Mouse (Mus musculus) lung, adult 18-20 months (tissue): ENCODE measurements around the gene Gm340.

Source experiments
- DNase-seq, 2 experiments: peaks; one replicate each; pipeline ENCODE4 v3.0.0; 2022; ENCODE audit warnings: mixed read lengths in 2 of 2

Gene Gm340

GRCm38 (mm10) chr19:41581706-41582420 lies at the start of gene Gm340:
TSS of gene Gm340 (plus strand) at chr19:41582370.
- no peak for DNase-seq

- no peak for DNase-seq
Measured at GRCm38 (mm10) chr19:41534021-41534420, 48.1 kb upstream of the Gm340 start.

DNA sequence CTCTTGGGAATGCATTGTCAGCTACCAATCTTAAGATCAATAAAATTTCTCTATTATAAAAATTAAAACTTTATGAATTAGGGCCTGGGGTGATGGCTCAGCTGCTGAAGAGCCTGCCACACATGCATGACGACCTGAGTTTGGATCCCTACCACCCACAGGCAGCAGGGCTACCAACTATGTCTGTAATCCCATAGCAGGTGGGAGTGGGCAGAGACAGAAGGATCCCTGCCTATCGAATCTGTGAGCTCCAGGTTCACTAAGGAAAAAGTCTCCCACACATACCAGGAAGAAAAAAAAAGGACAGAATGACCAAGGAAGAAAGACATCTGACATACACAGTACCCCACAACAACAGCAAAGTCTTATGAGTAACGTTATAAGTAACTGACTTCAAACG lies 25.2 kb upstream of the Gm340 start:
- no peak for DNase-seq

DNA sequence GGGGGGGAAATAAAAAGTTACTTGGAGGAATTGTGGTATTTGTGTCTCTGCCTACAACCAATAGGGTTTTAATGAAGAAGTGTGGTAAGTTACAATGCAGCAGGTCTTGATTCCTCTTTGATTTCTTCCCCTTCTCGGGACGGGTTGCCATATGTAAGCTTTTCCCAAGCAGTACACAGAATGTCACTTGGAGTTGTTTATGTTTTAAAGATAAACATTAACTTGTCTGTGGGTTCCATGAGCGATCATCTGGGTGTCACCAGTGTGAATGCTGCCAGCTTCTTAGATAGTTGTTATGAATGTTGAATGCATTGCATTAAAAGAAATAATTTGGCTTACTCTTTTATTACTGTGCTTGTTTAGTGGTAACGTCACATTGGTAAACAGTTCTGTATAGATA lies 24.7 kb upstream of the Gm340 start:
- no peak for DNase-seq

DNA sequence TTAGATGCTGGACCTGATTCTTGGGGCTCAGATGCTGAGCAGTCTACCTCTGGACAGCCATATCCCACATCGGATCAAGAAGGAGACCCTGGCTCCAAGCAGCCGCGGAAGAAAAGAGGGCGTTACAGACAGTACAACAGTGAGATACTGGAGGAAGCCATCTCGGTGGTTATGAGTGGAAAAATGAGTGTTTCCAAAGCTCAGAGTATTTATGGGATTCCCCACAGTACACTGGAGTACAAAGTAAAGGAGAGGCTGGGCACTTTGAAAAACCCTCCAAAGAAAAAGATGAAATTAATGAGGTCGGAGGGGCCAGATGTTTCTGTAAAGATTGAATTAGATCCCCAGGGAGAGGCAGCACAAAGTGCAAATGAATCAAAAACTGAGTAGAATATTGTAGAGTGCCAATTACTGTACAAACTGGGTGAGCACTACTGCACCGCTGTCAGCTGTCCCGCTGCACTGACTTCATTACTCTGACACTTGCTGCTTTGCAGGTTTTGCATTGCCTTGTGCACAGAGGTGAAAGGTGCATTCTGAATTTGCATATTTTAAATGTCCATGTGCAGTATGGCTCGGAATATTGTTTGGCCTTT lies 23.2 kb upstream of the Gm340 start:
- no peak for DNase-seq

- no peak for DNase-seq
Measured at GRCm38 (mm10) chr19:41560856-41561255, 21.3 kb upstream of the Gm340 start.

- DNase-seq, result no peak
Measured at GRCm38 (mm10) chr19:41568791-41569190, 13.4 kb upstream of the Gm340 start.

- DNase-seq, result no peak
Measured at GRCm38 (mm10) chr19:41573700-41574099, 8.5 kb upstream of the Gm340 start.

DNA sequence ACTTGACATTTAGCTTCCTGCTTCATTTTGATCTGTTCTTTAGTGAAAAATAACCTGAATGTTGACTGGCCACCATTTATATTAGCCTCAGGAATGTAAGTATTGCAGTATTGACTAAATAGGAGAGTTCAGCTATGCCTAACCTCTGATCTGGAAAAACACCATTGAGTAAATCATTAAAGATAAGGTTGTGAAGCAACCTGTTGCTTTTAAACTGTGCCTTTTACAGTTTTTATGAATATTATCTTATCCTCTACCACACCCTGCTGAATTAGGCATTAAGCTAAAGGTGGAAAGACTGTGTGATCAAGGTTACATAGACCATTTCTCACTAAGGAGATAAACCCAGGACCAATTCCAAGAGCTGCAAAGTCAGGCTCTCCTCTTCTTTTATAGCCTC lies 4.6 kb upstream of the Gm340 start:
- DNase-seq, result no peak

GRCm38 (mm10) chr19:41579311-41579920 lies 2.8 kb upstream of the Gm340 start:
- DNase-seq, result no peak

- no peak for DNase-seq
Measured at GRCm38 (mm10) chr19:41582918-41583514, 846 bp downstream of the Gm340 start.

DNA sequence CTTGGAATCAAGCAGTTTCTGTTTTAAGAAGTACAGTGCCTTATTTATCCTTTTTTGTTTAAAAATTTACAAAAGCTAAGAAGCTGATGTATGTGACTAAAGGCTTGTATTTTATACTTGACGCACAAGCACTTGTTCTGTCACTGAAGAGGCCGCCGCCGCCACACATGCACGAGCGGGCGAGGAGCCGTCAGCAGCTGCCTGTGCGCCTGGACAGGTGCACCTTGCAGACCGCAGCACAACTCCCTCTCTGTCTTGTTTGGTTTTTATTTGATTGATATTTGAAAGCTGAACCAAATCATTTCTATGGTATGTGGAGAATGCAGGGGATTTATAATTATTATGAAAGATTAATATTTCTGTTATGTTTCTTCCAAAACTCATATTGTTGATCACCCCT lies 4.6 kb downstream of the Gm340 start:
- DNase-seq, result no peak

DNA sequence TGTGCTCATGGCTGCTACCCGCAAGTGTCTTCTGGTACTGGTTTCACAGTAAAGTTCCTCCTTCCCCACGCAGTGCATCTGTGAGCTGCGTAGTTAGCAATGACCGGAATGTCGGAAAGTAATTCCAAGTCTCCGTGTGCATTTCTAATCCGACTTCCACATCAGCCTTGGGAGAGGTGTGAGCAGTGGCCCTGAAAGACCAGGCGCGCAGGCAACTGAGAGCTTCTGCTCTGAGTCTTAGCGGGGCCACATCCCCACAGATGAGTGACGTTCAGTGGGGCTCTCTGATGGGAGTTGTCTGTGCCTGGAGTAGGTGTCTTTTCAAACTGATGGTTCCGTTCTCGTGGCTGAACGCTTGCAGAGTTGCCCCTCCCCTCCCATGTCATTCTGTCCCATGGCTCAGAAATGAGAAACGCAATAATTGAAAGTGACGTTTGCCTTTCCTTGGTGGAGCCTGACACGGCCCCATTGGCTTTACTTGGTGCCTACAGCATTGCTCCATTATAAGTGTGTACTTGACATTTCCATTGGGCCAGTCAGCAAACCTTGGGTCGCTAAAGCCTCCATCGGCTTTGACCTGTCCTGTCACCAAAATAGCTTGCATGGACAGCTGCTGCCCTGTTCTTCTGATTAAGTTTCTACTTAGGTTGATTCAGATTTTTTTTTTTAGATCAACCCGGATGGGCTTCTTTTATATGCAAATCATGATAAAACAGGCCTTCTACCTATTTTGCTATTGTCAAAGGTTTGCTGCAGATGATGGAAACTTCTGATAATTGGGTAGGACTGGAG lies 5.5 kb downstream of the Gm340 start:
- DNase-seq, result no peak

DNA sequence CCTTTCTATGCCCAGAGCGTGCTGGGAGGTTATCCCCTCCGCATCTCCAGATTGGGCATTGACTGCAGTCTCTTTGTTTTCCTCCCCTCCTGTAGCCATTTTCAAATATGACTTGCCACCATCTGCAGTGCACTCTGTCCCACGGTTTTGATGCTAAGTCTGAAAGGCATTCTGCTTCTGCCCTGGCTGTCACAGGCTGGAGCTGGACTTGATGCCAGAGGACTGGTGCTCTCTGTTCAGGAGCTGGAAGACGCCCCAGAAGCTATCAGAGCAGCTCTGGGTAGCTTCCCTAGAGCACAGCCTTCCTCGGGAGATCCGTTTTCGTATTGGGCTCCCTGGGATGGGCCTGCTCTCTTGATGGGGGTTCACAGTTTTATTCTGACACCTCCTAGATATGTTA lies 6.9 kb downstream of the Gm340 start:
- DNase-seq, result no peak

GRCm38 (mm10) chr19:41589681-41590080 lies 7.5 kb downstream of the Gm340 start:
- no peak for DNase-seq

DNA sequence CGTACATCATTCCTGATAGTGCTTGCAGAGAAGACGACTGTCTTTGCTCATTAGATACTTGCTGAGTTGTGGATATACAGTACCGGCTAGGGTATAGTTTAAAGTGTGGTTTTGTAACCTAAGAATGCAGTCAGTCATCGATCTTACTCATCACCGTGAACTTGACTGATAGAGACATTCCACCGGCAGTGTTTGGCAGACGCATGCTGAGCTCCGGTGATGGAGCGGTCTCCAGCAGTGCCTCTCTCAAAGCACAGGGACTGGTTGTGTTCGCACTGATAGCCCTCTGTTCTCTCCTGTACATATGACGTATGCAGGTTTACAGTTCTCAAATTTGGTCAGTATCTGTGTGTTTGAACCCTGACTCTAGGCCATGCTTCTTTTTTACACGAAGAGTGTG lies 9.6 kb downstream of the Gm340 start:
- DNase-seq, result no peak

GRCm38 (mm10) chr19:41597170-41597894 lies 15.2 kb downstream of the Gm340 start:
- peak; percentile 82 to 87 for DNase-seq

DNA sequence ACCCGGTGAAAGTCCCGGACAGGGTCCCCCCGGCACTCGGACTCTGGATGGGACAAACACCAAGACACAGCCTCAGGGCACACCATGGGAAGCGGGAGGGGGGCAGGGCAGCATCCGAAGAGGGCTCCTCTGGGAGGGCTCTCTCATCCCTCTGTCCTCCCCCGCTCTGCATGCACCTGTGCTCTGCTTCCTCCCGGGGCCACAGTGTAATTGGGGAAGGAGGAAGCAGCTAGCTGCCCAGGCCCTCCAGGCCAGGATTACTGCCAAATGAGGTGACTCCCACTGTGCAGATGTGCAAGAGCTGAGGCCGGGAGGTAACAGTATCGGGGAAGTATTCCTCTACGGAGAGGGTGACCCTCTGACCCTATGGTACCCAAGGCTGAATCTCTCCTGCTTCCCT lies 18.5 kb downstream of the Gm340 start:
- DNase-seq, result no peak

DNA sequence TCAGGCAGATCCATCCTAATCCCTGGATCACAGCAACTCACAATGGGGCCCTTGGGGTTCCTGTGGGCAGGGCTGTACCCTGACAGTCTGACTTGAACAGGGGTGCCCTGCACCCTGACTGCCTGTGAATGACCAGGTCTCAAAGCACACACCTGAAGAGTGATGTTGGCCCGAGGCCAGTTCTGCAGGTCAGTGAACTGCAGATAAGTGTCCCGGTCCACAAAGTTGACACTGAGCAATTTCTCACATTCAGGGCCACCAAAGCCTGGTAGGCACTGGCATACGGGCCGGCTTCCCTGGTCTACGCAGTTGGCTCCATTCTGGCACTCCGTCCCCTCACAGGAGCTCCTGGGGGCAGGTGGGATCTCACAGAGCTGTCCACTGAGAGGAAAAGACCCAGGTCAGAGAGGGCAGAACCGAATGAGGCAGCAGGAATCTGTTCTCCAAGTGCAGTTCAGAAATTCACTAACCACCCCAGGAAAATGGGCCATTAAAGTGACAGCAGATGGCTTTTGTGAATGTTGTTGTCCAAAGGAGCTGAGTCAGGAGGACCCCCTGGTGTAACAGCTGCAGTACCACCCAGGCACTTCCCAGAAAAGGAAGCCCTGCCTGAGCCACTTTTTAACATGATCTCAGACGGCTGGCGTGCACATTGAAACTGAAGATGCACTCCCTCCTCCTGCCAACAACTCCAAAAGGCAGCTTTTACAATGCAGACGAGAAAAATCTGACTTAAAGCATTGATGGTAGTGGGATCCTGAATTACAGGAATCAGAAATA lies 24.2 kb downstream of the Gm340 start:
- no peak for DNase-seq

GRCm38 (mm10) chr19:41611683-41612082 lies 29.5 kb downstream of the Gm340 start:
- no peak for DNase-seq

DNA sequence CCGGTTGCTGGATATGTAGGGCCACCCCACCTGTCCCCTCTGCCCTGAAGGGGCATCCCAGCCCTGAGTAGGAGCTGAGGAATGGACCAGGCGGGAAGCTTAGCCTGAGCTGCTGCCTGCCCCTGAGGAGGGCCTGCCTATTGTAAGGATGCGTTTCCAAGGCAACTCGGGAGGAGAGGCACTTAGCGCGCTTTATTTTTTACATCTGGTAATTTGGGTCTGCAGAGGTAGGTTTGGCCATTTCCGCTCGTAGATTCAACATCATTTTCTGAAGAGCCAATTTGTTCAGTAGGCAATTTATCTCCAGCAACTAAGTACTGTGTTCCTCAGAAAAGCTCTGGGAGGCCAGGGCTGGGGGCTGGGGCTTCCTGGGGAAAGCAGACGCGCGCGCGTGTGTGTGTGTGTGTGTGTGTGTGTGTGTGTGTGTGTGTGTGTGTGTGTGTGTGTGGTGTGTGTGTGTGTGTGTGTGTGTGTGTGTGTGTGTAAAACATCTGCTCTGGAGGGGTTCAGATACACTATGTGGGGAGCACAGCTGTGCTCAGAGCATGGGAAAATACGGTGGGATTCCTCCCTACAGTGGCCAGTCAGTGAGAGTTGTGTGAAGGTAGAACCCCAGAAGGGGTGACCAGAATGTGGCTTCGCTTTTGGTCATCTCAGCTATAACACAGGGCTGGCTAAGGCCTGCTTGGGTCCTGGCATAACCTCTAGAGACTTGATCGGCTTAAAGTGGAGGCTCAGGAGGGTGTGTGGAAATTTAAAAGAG lies 31.3 kb downstream of the Gm340 start:
- no peak for DNase-seq
